15 mouse cellular contexts compared by ENCODE assay signal in genomic region chr1:42700171-42700570, GRCm38 (mm10). TPM values are rescaled to one million over a fixed set of nuclear protein-coding genes. Genes with fewer than 3 reads are reported as not detected.
A peak's percentile ranks its signal among the peaks of the same experiment; 100 is the strongest.
DNase-seq lines count a peak whose midpoint lies in the region; ATAC-seq lines count a peak whose summit lies in the region.
"Had no signal": no experiment of that assay in that cellular context is flagged by ENCODE, and none has a peak within 500 bp of the region (broad histone marks: within the 10 kb centered on the region; RNA-seq: fewer than 3 reads in every experiment).

No protein-coding gene starts in this region.

- 4% methylated on average over 3 of the region's 3 CpGs for WGBS in kidney, embryonic 15.5 days
- 22% methylated on average over 3 of the region's 3 CpGs for WGBS in embryonic facial prominence, embryonic 14.5 days
- WGBS in hindbrain, embryonic 12.5 days: 6% methylated on average over 3 of the region's 3 CpGs
- WGBS in midbrain, embryonic 16.5 days: 15% methylated on average over 3 of the region's 3 CpGs

- no peak for ATAC-seq in kidney, embryonic 15.5 days (replicated peaks; ENCODE audit: low FRiP score)
- ATAC-seq in embryonic facial prominence, embryonic 14.5 days (ENCODE audit: low read depth): no peak
- ATAC-seq in hindbrain, embryonic 12.5 days (ENCODE audit: low FRiP score): no peak
- no peak for ATAC-seq in midbrain, embryonic 16.5 days

- H3K27me3 ChIP-seq in kidney, embryonic 15.5 days: peaks cover 93% of the 10 kb centered on the region
- peaks cover 84% of the 10 kb centered on the region for H3K27me3 ChIP-seq in embryonic facial prominence, embryonic 14.5 days (replicated peaks; ENCODE audit: control insufficient read depth, insufficient read depth, low read length)
- H3K27me3 ChIP-seq in hindbrain, embryonic 12.5 days: peaks cover 5% of the 10 kb centered on the region; the same call in 1 of the 2 replicates
- H3K27me3 ChIP-seq in midbrain, embryonic 16.5 days (ENCODE audit: control insufficient read depth, insufficient read depth, low read depth, low read length): no peaks in the 10 kb centered on the region

- peak overlapping the region; percentile 48 for H3K9ac ChIP-seq in kidney, embryonic 15.5 days
- peak overlapping the region; percentile 57 for H3K9ac ChIP-seq in embryonic facial prominence, embryonic 14.5 days (ENCODE audit: low read depth, low read length)
- H3K9ac ChIP-seq in hindbrain, embryonic 12.5 days: peak overlapping the region; percentile 69
- peak overlapping the region; percentile 71 for H3K9ac ChIP-seq in midbrain, embryonic 16.5 days (ENCODE audit: low read depth, low read length)

- no peaks in the 10 kb centered on the region for H3K36me3 ChIP-seq in kidney, embryonic 15.5 days
- no peaks in the 10 kb centered on the region for H3K36me3 ChIP-seq in embryonic facial prominence, embryonic 14.5 days (ENCODE audit: control insufficient read depth, insufficient read depth, low read length)
- peaks cover 23% of the 10 kb centered on the region for H3K36me3 ChIP-seq in hindbrain, embryonic 12.5 days
- no peaks in the 10 kb centered on the region for H3K36me3 ChIP-seq in midbrain, embryonic 16.5 days (ENCODE audit: control insufficient read depth, insufficient read depth, low read length)
- H3K36me3 ChIP-seq: G1E had no signal

- peak overlapping the region; percentile 38 for H3K4me3 ChIP-seq in kidney, embryonic 15.5 days (replicated peaks)
- peak overlapping the region; percentile 36 for H3K4me3 ChIP-seq in embryonic facial prominence, embryonic 14.5 days (ENCODE audit: low read depth, low read length)
- peak overlapping the region; percentile 97 for H3K4me3 ChIP-seq in hindbrain, embryonic 12.5 days
- H3K4me3 ChIP-seq in midbrain, embryonic 16.5 days (ENCODE audit: low read depth, low read length): peak overlapping the region; percentile 47

- H3K4me2 ChIP-seq in kidney, embryonic 15.5 days: peak overlapping the region; percentile 43
- H3K4me2 ChIP-seq in embryonic facial prominence, embryonic 14.5 days (ENCODE audit: low read depth, low read length): peak overlapping the region; percentile 68
- peak overlapping the region; percentile 97 for H3K4me2 ChIP-seq in hindbrain, embryonic 12.5 days (replicated peaks)
- H3K4me2 ChIP-seq in midbrain, embryonic 16.5 days (ENCODE audit: low read length): peak overlapping the region; percentile 71

- H3K27ac ChIP-seq in kidney, embryonic 15.5 days: no peak overlapping the region
- no peak overlapping the region for H3K27ac ChIP-seq in embryonic facial prominence, embryonic 14.5 days (replicated peaks; ENCODE audit: low read depth, low read length)
- H3K27ac ChIP-seq in hindbrain, embryonic 12.5 days: peak overlapping the region; percentile 14; the same call in 1 of the 2 replicates
- peak overlapping the region; percentile 67 for H3K27ac ChIP-seq in midbrain, embryonic 16.5 days (ENCODE audit: low read length)

- peaks cover 46% of the 10 kb centered on the region for H3K4me1 ChIP-seq in kidney, embryonic 15.5 days
- H3K4me1 ChIP-seq in embryonic facial prominence, embryonic 14.5 days (ENCODE audit: control insufficient read depth, insufficient read depth, low read length): 0 out of 2 replicates have a peak, but pooled peaks cover 8% of the 10 kb centered on the region
- peaks cover 28% of the 10 kb centered on the region for H3K4me1 ChIP-seq in hindbrain, embryonic 12.5 days
- H3K4me1 ChIP-seq in midbrain, embryonic 16.5 days (ENCODE audit: control insufficient read depth, insufficient read depth, low read length): peaks cover 29% of the 10 kb centered on the region

- no peaks in the 10 kb centered on the region for H3K9me3 ChIP-seq in kidney, embryonic 15.5 days (replicated peaks)
- no peaks in the 10 kb centered on the region for H3K9me3 ChIP-seq in embryonic facial prominence, embryonic 14.5 days (ENCODE audit: control insufficient read depth, low read length)
- no peaks in the 10 kb centered on the region for H3K9me3 ChIP-seq in hindbrain, embryonic 12.5 days (replicated peaks)
- H3K9me3 ChIP-seq in midbrain, embryonic 16.5 days (replicated peaks; ENCODE audit: control insufficient read depth, low read length, poor library complexity, severe bottlenecking): no peaks in the 10 kb centered on the region

- intact Hi-C loops in left cerebral cortex, postnatal 36 days (cut with DNase I): no loop called here

- no peak for DNase-seq in kidney, adult 18-20 months
- DNase-seq in embryonic facial prominence, embryonic 14.5 days (ENCODE audit: low spot score): no peak
- no peak for DNase-seq in left cerebral cortex, postnatal 36 days (ENCODE audit: low spot score in 2 of 2)
- DNase-seq in c-Kit-positive CD71-positive TER-119-positive erythroid progenitor cells, embryonic 14.5 days (ENCODE audit: low spot score): no peak
- no peak for DNase-seq in thymus, postnatal 25 days
- DNase-seq: B cell, adult 2 months; heart, postnatal 10 days; left cerebral cortex, postnatal 4 days; thymus, postnatal 4 days had no signal

RNA-seq across cellular contexts. Expression of gene Pou3f3, which starts 4.6 kb away (rescaled TPM):
- polyA plus RNA-seq in kidney, embryonic 15.5 days (2015; fragmentation: Nextera tagmentation; extraction: Ambion mirVana): 8.9 and 9.2 TPM in 2 replicates
- polyA plus RNA-seq in embryonic facial prominence, embryonic 14.5 days (2014; fragmentation: Nextera tagmentation; extraction: Ambion mirVana): 2.9 and 3.4 TPM in 2 replicates
- polyA plus RNA-seq in hindbrain, embryonic 12.5 days (2016; fragmentation: Nextera tagmentation; extraction: Ambion mirVana): 28.8 and 29.2 TPM in 2 replicates
- polyA plus RNA-seq in midbrain, embryonic 16.5 days (2015; fragmentation: Nextera tagmentation; extraction: Ambion mirVana): 14.3 and 14.9 TPM in 2 replicates
- 10 to 100 TPM; 60.2 to 62.4 TPM for total RNA-seq in left cerebral cortex, postnatal 36 days (2021)
- total RNA-seq: heart, postnatal 10 days had no signal
- polyA plus RNA-seq: G1E; large intestine, adult 2 months; liver, embryonic 16.5 days had no signal

Comparison
In these comparisons a context has a peak if more than half of its experiments do, and no peak if none do; other contexts are left out.
1. H3K27ac ChIP-seq: peak in hindbrain, embryonic 12.5 days (single experiment) and midbrain, embryonic 16.5 days (single experiment); none in kidney, embryonic 15.5 days (single experiment) and embryonic facial prominence, embryonic 14.5 days (single experiment).
2. H3K4me2 ChIP-seq: peak in every context shown above with its lines; median percentile 97 in hindbrain, embryonic 12.5 days; 71 in midbrain, embryonic 16.5 days; 68 in embryonic facial prominence, embryonic 14.5 days; 43 in kidney, embryonic 15.5 days.
3. H3K4me3 ChIP-seq: peak in every context shown above with its lines; median percentile 97 in hindbrain, embryonic 12.5 days; 47 in midbrain, embryonic 16.5 days; 38 in kidney, embryonic 15.5 days; 36 in embryonic facial prominence, embryonic 14.5 days.
4. Peak in every context shown above with its lines, with median percentiles within 50 percentile points of each other: H3K9ac ChIP-seq.